Mouse (Mus musculus): ENCODE data around the gene Fgf16. TPM values are rescaled to one million over a fixed set of nuclear protein-coding genes. Genes with fewer than 3 reads are reported as not detected.

The Fgf16 gene
- polyA plus RNA-seq, 1 experiment = not detected

DNA sequence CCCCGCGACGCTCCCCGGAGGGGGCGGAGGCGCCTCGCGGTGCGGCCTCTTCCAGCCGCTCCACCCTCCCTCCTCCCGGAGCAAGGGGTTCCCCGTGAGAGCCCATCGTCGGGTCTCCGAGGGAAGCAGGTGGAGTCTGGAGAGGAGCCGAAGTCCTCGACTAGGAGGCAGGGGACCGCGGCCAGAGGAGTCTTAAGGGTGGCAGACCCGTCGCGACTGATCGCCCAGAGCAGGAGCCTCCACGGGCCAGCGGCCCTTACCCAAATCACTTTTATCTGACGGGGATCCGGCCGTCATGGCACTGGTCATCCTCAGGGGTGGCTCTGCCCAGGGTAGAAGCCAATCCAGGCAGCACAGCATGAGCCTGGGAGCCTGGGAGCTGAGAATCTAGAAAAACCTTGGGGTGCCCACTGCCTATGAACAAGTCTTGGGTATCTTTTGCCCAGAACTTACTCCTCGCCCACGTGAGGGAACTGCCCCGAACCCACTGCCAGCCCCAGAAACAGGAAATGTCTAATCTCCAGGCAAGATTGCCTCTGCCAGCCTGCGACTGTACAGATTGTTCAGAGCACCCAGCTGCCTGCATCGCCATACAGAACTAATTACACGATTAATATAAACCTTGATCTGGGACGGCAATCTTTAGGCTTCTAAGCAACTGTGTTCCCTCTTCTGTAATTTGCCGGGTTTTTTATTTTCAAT lies 1.1 kb downstream of the Fgf16 start:
- Histone ChIP-seq H3K4me1 (ENCODE audit: control insufficient read depth) (no peaks in the 10 kb centered on the region), H3K9me3 (ENCODE audit: control insufficient read depth, low read length) (peaks cover 22% of the 10 kb centered on the region), H3K36me3 (ENCODE audit: control insufficient read depth) (no peaks in the 10 kb centered on the region), H3K27me3 (ENCODE audit: control insufficient read depth) (peaks cover 70% of the 10 kb centered on the region), H3K4me3 (replicated peaks) (no peak overlapping the region)
- TF ChIP-seq TAL1 (IDR thresholded peaks at IDR 0.05; ENCODE audit: low read length) (no peak), GATA1 (IDR thresholded peaks at IDR 0.05; ENCODE audit: low read length) (no peak)

- H3K27me3 ChIP-seq (ENCODE audit: control insufficient read depth) = peaks cover 66% of the 10 kb centered on the region
- TF ChIP-seq GATA1 (IDR thresholded peaks at IDR 0.05; ENCODE audit: low read length) (no peak), TAL1 (IDR thresholded peaks at IDR 0.05; ENCODE audit: low read length) (no peak)
- H3K36me3 ChIP-seq (ENCODE audit: control insufficient read depth) = no peaks in the 10 kb centered on the region
- H3K4me3 ChIP-seq (replicated peaks) = no peak overlapping the region
- peaks cover 22% of the 10 kb centered on the region for H3K9me3 ChIP-seq (ENCODE audit: control insufficient read depth, low read length)
- H3K4me1 ChIP-seq (ENCODE audit: control insufficient read depth) = no peaks in the 10 kb centered on the region
Observed at GRCm38 (mm10) chrX:105766013-105766412, 1.9 kb downstream of the Fgf16 start.

DNA sequence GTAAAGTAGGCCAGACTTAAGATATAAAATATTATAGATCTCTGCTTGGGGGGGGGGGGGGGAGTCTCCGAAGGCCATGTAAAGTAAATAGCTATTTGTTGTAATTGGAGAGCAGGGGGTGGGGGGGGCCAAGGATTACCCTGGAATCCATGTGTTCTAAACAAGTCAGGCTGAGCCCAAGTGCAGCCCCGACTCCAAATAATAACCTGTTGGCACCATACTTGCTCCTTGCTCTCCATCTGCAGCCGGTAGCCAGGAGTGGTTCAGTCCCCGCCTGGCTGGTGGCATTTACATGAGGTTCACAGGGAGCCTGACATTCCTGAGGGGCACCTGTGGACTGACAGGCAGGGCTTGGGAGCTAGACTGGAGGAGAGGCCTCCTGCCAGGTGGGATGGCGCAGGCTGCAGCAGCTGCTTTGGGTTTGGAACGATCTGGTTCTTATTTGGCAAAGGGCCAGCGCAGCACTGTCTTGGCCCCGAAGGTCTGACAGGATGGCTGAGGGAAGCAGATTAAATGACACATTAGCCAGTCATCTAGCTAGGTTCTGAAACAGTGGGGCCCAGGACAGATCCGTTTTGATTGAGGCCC lies 3.2 kb downstream of the Fgf16 start:
- Histone ChIP-seq H3K27me3 (ENCODE audit: control insufficient read depth) (peaks cover 59% of the 10 kb centered on the region), H3K9me3 (ENCODE audit: control insufficient read depth, low read length) (peaks cover 22% of the 10 kb centered on the region), H3K4me3 (replicated peaks) (no peak overlapping the region), H3K4me1 (ENCODE audit: control insufficient read depth) (no peaks in the 10 kb centered on the region), H3K36me3 (ENCODE audit: control insufficient read depth) (no peaks in the 10 kb centered on the region)
- TF ChIP-seq GATA1 (IDR thresholded peaks at IDR 0.05; ENCODE audit: low read length) (no peak), TAL1 (IDR thresholded peaks at IDR 0.05; ENCODE audit: low read length) (no peak)

DNA sequence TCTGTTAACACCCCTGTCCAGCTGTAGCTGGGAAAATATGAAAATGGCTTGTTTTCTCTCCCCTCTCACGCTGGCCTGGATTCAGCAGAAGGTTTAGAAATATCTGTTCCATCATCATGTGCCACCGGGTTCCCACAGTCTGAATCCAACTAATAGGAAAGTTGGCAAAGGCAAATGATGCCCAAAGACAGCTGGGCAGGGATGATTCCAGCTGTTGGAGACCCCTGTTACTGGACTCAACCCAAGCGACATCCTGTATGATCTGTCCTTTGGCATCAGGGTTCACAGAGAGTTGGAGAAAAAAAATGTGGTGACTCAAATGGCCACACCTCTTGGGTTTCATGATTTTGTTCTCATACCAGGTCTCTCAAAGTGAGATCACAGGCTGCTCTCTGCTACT lies 3.9 kb downstream of the Fgf16 start:
- no peaks in the 10 kb centered on the region for H3K4me1 ChIP-seq (ENCODE audit: control insufficient read depth)
- TF ChIP-seq TAL1 (IDR thresholded peaks at IDR 0.05; ENCODE audit: low read length) (no peak), GATA1 (IDR thresholded peaks at IDR 0.05; ENCODE audit: low read length) (no peak)
- H3K4me3 ChIP-seq (replicated peaks) = no peak overlapping the region
- H3K27me3 ChIP-seq (ENCODE audit: control insufficient read depth) = peaks cover 53% of the 10 kb centered on the region
- H3K36me3 ChIP-seq (ENCODE audit: control insufficient read depth) = no peaks in the 10 kb centered on the region
- peaks cover 20% of the 10 kb centered on the region for H3K9me3 ChIP-seq (ENCODE audit: control insufficient read depth, low read length)

GRCm38 (mm10) chrX:105773281-105773680 lies 9.2 kb downstream of the Fgf16 start:
- H3K9me3 ChIP-seq (ENCODE audit: control insufficient read depth, low read length) = no peaks in the 10 kb centered on the region
- H3K27me3 ChIP-seq (ENCODE audit: control insufficient read depth) = peaks cover under 1% of the 10 kb centered on the region; the same call in 1 of the 2 replicates
- H3K36me3 ChIP-seq (ENCODE audit: control insufficient read depth) = no peaks in the 10 kb centered on the region
- TF ChIP-seq TAL1 (IDR thresholded peaks at IDR 0.05; ENCODE audit: low read length) (no peak), GATA1 (IDR thresholded peaks at IDR 0.05; ENCODE audit: low read length) (no peak)
- no peaks in the 10 kb centered on the region for H3K4me1 ChIP-seq (ENCODE audit: control insufficient read depth)
- no peak overlapping the region for H3K4me3 ChIP-seq (replicated peaks)

GRCm38 (mm10) chrX:105794806-105795403 lies 30.8 kb downstream of the Fgf16 start:
- no peak overlapping the region for H3K4me3 ChIP-seq (replicated peaks)
- TF ChIP-seq GATA1 (IDR thresholded peaks at IDR 0.05; ENCODE audit: low read length) = no peak
- TF ChIP-seq TAL1 (IDR thresholded peaks at IDR 0.05; ENCODE audit: low read length) = no peak

DNA sequence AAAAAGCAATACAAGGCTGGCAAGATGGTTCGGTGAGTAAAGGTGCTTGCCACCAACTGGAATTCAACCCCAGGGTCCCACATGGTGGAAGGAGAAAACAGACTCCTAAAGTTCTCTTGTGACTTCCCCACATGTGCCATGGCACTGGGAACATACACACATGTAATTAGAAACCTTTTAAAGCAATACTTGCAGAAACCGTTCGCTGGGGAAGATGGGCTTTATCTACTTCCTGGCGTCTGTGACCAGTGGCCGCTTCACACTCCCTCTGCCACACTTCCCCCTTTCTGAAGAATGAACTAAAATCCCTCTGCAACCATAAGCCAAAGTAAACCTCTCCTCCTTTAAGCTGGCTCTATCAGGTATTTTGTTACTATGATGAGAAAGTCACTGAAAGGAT lies 60.4 kb downstream of the Fgf16 start:
- peaks cover 51% of the 10 kb centered on the region for H3K36me3 ChIP-seq (ENCODE audit: control insufficient read depth)
- no peaks in the 10 kb centered on the region for H3K4me1 ChIP-seq (ENCODE audit: control insufficient read depth)
- no peaks in the 10 kb centered on the region for H3K9me3 ChIP-seq (ENCODE audit: control insufficient read depth, low read length)
- no peaks in the 10 kb centered on the region for H3K27me3 ChIP-seq (ENCODE audit: control insufficient read depth)
- no peak for TF ChIP-seq GATA1 (IDR thresholded peaks at IDR 0.05; ENCODE audit: low read length)
- TF ChIP-seq TAL1 (IDR thresholded peaks at IDR 0.05; ENCODE audit: low read length) = no peak
- no peak overlapping the region for H3K4me3 ChIP-seq (replicated peaks)

More at GRCm38 (mm10) chrX:105794806-105795403, 30.8 kb downstream of the Fgf16 start:
- H3K27me3 ChIP-seq (ENCODE audit: control insufficient read depth) = no peaks in the 10 kb centered on the region
- no peaks in the 10 kb centered on the region for H3K4me1 ChIP-seq (ENCODE audit: control insufficient read depth)
- H3K36me3 ChIP-seq (ENCODE audit: control insufficient read depth) = peaks cover 7% of the 10 kb centered on the region
- H3K9me3 ChIP-seq (ENCODE audit: control insufficient read depth, low read length) = no peaks in the 10 kb centered on the region

Other genes starting within 250 kb of the Fgf16 start
- gene Atrx, start 165.1 kb downstream of the Fgf16 start, polyA plus RNA-seq (2012) = 0.38 and 0.58 TPM in 2 replicates
- gene Magt1, start 247.6 kb downstream of the Fgf16 start, polyA plus RNA-seq (2012) = 0.19 and 0.22 TPM in 2 replicates

Data from erythroblast, embryonic 14.5 days (primary cell).